Comparison of ENCODE assay signal across 14 mouse cellular contexts in genomic region chr4:44029661-44030066, GRCm38 (mm10). TPM values are rescaled to one million over a fixed set of nuclear protein-coding genes. Genes with fewer than 3 reads are reported as not detected.
DNase-seq lines count a peak whose midpoint lies in the region; ATAC-seq and TF ChIP-seq lines count a peak whose summit lies in the region.
"Had no signal": no experiment of that assay in that cellular context is flagged by ENCODE, and none has a peak within 500 bp of the region (broad histone marks: within the 10 kb centered on the region; RNA-seq: fewer than 3 reads in every experiment).

No protein-coding gene starts in this region.

- no peak overlapping the region for H3K4me3 ChIP-seq in heart, postnatal 0 days (ENCODE audit: low read depth, low read length)
- H3K4me3 ChIP-seq in thymus, adult 2 months (ENCODE audit: control insufficient read depth, insufficient read depth, low read length), result no peak overlapping the region
- H3K4me3 ChIP-seq: liver, embryonic 15.5 days; midbrain, embryonic 12.5 days; stomach, embryonic 15.5 days had no signal

- no peak overlapping the region for H3K4me2 ChIP-seq in heart, postnatal 0 days (ENCODE audit: low read depth, low read length)
- H3K4me2 ChIP-seq: liver, embryonic 15.5 days; midbrain, embryonic 12.5 days; stomach, embryonic 15.5 days had no signal

- H3K36me3 ChIP-seq in heart, postnatal 0 days (replicated peaks; ENCODE audit: control insufficient read depth, insufficient read depth, low read length), result peaks cover 65% of the 10 kb centered on the region
- peaks cover 71% of the 10 kb centered on the region for H3K36me3 ChIP-seq in thymus, adult 2 months (ENCODE audit: control insufficient read depth, insufficient read depth, low read length)

- H3K27me3 ChIP-seq in heart, postnatal 0 days (ENCODE audit: control insufficient read depth, insufficient read depth, low read length), result no peaks in the 10 kb centered on the region
- no peaks in the 10 kb centered on the region for H3K27me3 ChIP-seq in thymus, adult 2 months (ENCODE audit: control insufficient read depth, insufficient read depth, low read length)
- H3K27me3 ChIP-seq: liver, embryonic 15.5 days; stomach, embryonic 15.5 days had no signal

- no peak for ATAC-seq in cerebellum, adult (ENCODE audit: insufficient number of reproducible peaks, low FRiP score, low TSS enrichment)
- ATAC-seq in heart, postnatal 0 days (ENCODE audit: insufficient read depth, low read depth), result peak; percentile 59

- H3K9me3 ChIP-seq in heart, postnatal 0 days (replicated peaks; ENCODE audit: control insufficient read depth, low read length), result no peaks in the 10 kb centered on the region
- H3K9me3 ChIP-seq: G1E; liver, embryonic 15.5 days; midbrain, embryonic 12.5 days; stomach, embryonic 15.5 days had no signal

- WGBS in heart, postnatal 0 days, result 45% methylated on average over 15 of the region's 15 CpGs
- WGBS in thymus, adult 2 months, result 96% methylated on average over 15 of the region's 15 CpGs

- intact Hi-C loops in left cerebral cortex, postnatal 4 days (cut with DNase I), result no loop called here

- DNase-seq in cerebellum, adult 11 months, result peak; percentile 46
- DNase-seq in left cerebral cortex, postnatal 4 days, result peak; percentile 70
- DNase-seq in left cerebral cortex, adult 9 months (ENCODE audit: low spot score in 2 of 2), result no peak
- peak; percentile 37 to 67 for DNase-seq in gastrocnemius, adult 8-10 months (ENCODE audit: low spot score in 2 of 2)
- DNase-seq in heart, postnatal 0 days (ENCODE audit: low spot score), result peak; percentile 69
- no peak for DNase-seq in MN1 (ENCODE audit: low spot score)
- DNase-seq in thymus, adult 2 months, result no peak
- DNase-seq: adrenal gland, postnatal 36 days; kidney, postnatal 10 days had no signal

- no peak for TF ChIP-seq EP300 in heart, postnatal 0 days (IDR thresholded peaks at IDR 0.05; ENCODE audit: low read depth)

- TF ChIP-seq POLR2A in thymus, adult 2 months (IDR thresholded peaks at IDR 0.05; ENCODE audit: control insufficient read depth, extremely low read depth, insufficient read depth, low read length, poor library complexity), result no peak

- TF ChIP-seq CTCF in heart, postnatal 0 days (IDR thresholded peaks at IDR 0.05; ENCODE audit: low read depth), result peak; percentile 36
- TF ChIP-seq CTCF in thymus, adult 2 months (IDR thresholded peaks at IDR 0.05; ENCODE audit: borderline replicate concordance, control insufficient read depth, extremely low read depth, insufficient read depth, low read length, poor library complexity), result no peak

- no peak overlapping the region for H3K9ac ChIP-seq in heart, postnatal 0 days (replicated peaks; ENCODE audit: low read depth, low read length)
- H3K9ac ChIP-seq: liver, embryonic 15.5 days; midbrain, embryonic 12.5 days; stomach, embryonic 15.5 days had no signal

- H3K4me1 ChIP-seq in heart, postnatal 0 days (ENCODE audit: control insufficient read depth, insufficient read depth), result peaks cover 39% of the 10 kb centered on the region
- 0 out of 2 replicates have a peak, but pooled peaks cover under 1% of the 10 kb centered on the region for H3K4me1 ChIP-seq in thymus, adult 2 months (replicated peaks; ENCODE audit: control insufficient read depth, insufficient read depth, low read length)

- H3K27ac ChIP-seq in heart, postnatal 0 days (ENCODE audit: low read depth), result peak overlapping the region; percentile 87
- no peak overlapping the region for H3K27ac ChIP-seq in thymus, adult 2 months (ENCODE audit: control insufficient read depth, insufficient read depth, low read length)
- H3K27ac ChIP-seq: liver, embryonic 15.5 days; midbrain, embryonic 12.5 days; stomach, embryonic 15.5 days had no signal

RNA-seq across cellular contexts. Expression of gene Clta, which starts 25.4 kb away (rescaled TPM):
- 100 to 1,000 TPM; 333 to 337 TPM for total RNA-seq in left cerebral cortex, postnatal 4 days (2021)
- total RNA-seq in gastrocnemius, adult 8-10 months (2022), result 10 to 100 TPM; 41.3 to 51.1 (median 46.3) TPM
- total RNA-seq in heart, postnatal 0 days (2014; rRNA removed; ENCODE audit: low replicate concordance), result 128 and 168 TPM in 2 replicates
- 106 and 112 TPM in 2 replicates for polyA plus RNA-seq in heart, postnatal 0 days (2015; fragmentation: Nextera tagmentation; extraction: Ambion mirVana)
- 184 and 193 TPM in 2 replicates for polyA plus RNA-seq in thymus, adult 2 months (2012; rRNA removed)

RNA-seq across cellular contexts. Expression of gene Ccin, which starts 46.4 kb away (rescaled TPM):
- under 1 TPM in 1 of 2 experiments, not detected in 1; 0.26 TPM for total RNA-seq in left cerebral cortex, postnatal 4 days (2021)
- total RNA-seq in gastrocnemius, adult 8-10 months (2022), result not detected
- total RNA-seq in heart, postnatal 0 days (2014; rRNA removed; ENCODE audit: low replicate concordance), result not detected in 2 replicates
- not detected in 2 replicates for polyA plus RNA-seq in heart, postnatal 0 days (2015; fragmentation: Nextera tagmentation; extraction: Ambion mirVana)
- polyA plus RNA-seq in thymus, adult 2 months (2012; rRNA removed), result 0.11 and 0.32 TPM in 2 replicates
- total RNA-seq: adrenal gland, postnatal 36 days; G1E had no signal
- polyA plus RNA-seq: G1E; liver, embryonic 15.5 days; midbrain, embryonic 12.5 days; stomach, embryonic 15.5 days had no signal

RNA-seq across cellular contexts. Expression of gene Gne, which starts 54.3 kb away (rescaled TPM):
- 10 to 100 TPM; 46.3 to 51.6 TPM for total RNA-seq in left cerebral cortex, postnatal 4 days (2021)
- total RNA-seq in gastrocnemius, adult 8-10 months (2022), result 10 to 100 TPM; 10.4 to 15.0 (median 11.0) TPM
- 44.0 and 45.5 TPM in 2 replicates for total RNA-seq in heart, postnatal 0 days (2014; rRNA removed; ENCODE audit: low replicate concordance)
- 24.2 and 25.5 TPM in 2 replicates for polyA plus RNA-seq in heart, postnatal 0 days (2015; fragmentation: Nextera tagmentation; extraction: Ambion mirVana)
- polyA plus RNA-seq in thymus, adult 2 months (2012; rRNA removed), result 28.0 and 32.0 TPM in 2 replicates

Comparison
In these comparisons a context has a peak if more than half of its experiments do, and no peak if none do; other contexts are left out.
1. DNase-seq: peak in cerebellum, adult 11 months (single experiment), left cerebral cortex, postnatal 4 days (single experiment), gastrocnemius, adult 8-10 months (2 of 2) and heart, postnatal 0 days (single experiment); none in left cerebral cortex, adult 9 months (0 of 2), MN1 (single experiment) and thymus, adult 2 months (single experiment).